Mouse (Mus musculus): Measurements from ENCODE around the gene Trip13. TPM values are rescaled to one million over a fixed set of nuclear protein-coding genes. Genes with fewer than 3 reads are reported as not detected.

Gene Trip13
- polyA plus RNA-seq, 1 experiment from 2014 or later, result 23.2 TPM

DNA sequence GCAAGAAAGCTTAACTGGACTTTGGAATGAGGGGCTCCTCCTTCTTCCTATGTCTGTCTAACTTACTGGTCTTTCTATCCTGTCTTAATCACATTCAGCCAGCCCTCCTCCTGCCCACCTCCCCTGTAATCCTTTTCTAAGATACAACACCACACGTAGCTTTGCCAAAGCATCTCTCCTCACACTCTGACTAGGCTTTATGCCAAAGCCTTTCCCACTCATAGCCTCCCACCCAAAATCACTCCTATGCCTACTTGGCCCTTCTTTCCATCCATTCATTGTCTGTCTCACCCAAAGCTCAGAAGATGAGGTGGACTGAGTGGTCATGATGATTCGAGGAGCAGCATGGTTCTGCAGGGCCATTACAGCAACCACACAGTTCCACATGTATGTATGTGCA, 65.4 kb downstream of the Trip13 start:
- H3K4me3 ChIP-seq (ENCODE audit: low read depth, low read length), result no peak overlapping the region
- 67% methylated on average over 2 of the region's 2 CpGs for WGBS
- no peaks in the 10 kb centered on the region for H3K36me3 ChIP-seq (ENCODE audit: control insufficient read depth, insufficient read depth, low read length)
- H3K27me3 ChIP-seq (replicated peaks; ENCODE audit: control insufficient read depth, insufficient read depth, low read length), result no peaks in the 10 kb centered on the region
- no peak overlapping the region for H3K4me2 ChIP-seq (ENCODE audit: low read length)
- no peak overlapping the region for H3K27ac ChIP-seq (ENCODE audit: low read depth, low read length)
- DNase-seq (ENCODE audit: low spot score), result no peak
- no peaks in the 10 kb centered on the region for H3K4me1 ChIP-seq (ENCODE audit: control insufficient read depth, insufficient read depth, low read length)
- H3K9me3 ChIP-seq (replicated peaks; ENCODE audit: control insufficient read depth, low read length), result no peaks in the 10 kb centered on the region
- ATAC-seq, result no peak
- H3K9ac ChIP-seq (ENCODE audit: low read length), result no peak overlapping the region

Small RNA genes within 50 kb of the gene (microRNA-seq; reads per million reads assigned to microRNA genes)
- not detected for gene Gm25197

Other genes starting within 250 kb of the Trip13 start
- 0.28 and 0.41 TPM in 2 replicates for gene Slc6a19, start 232.9 kb downstream of the Trip13 start, polyA plus RNA-seq (2014; fragmentation: Nextera tagmentation; extraction: Ambion mirVana)
- gene Slc12a7, start 204.7 kb downstream of the Trip13 start, polyA plus RNA-seq (2014; fragmentation: Nextera tagmentation; extraction: Ambion mirVana), result 14.5 and 16.6 TPM in 2 replicates
- 6.2 and 8.5 TPM in 2 replicates for gene Nkd2, start 90.2 kb downstream of the Trip13 start, polyA plus RNA-seq (2014; fragmentation: Nextera tagmentation; extraction: Ambion mirVana)
- 75.6 and 86.5 TPM in 2 replicates for gene Brd9, start within 50 bp of the Trip13 start, polyA plus RNA-seq (2014; fragmentation: Nextera tagmentation; extraction: Ambion mirVana)
- not detected in 2 replicates for gene Zdhhc11, start 26.1 kb upstream of the Trip13 start, polyA plus RNA-seq (2014; fragmentation: Nextera tagmentation; extraction: Ambion mirVana)
- gene Tppp, start 71.6 kb upstream of the Trip13 start, polyA plus RNA-seq (2014; fragmentation: Nextera tagmentation; extraction: Ambion mirVana), result 6.6 and 8.9 TPM in 2 replicates
- gene Cep72, start 124.5 kb upstream of the Trip13 start, polyA plus RNA-seq (2014; fragmentation: Nextera tagmentation; extraction: Ambion mirVana), result 11.6 and 12.5 TPM in 2 replicates
- gene Slc9a3, start 183.7 kb upstream of the Trip13 start, polyA plus RNA-seq (2014; fragmentation: Nextera tagmentation; extraction: Ambion mirVana), result 0.04 TPM in 1 of 2 replicates, not detected in the other

Measured in forebrain, embryonic 14.5 days (tissue).